Mouse (Mus musculus) heart, adult 8-10 months (tissue): Measurements from ENCODE around the gene Dmc1. TPM values are rescaled to one million over a fixed set of nuclear protein-coding genes. Genes with fewer than 3 reads are reported as not detected.

Experiments
- DNase-seq: peaks from one replicate; pipeline ENCODE4 v3.0.0; 2022; ENCODE audit warnings: low spot score
- total RNA-seq, 4 experiments: library from RNA; stranded (reverse); gene quantifications; 2 replicates each; pipeline ENCODE4 v1.2.4; 2022

Gene Dmc1
- total RNA-seq, result under 1 TPM in 1 of 4 experiments, not detected in 3; 0.28 TPM

GRCm38 (mm10) chr15:79604990-79605665 is at the start of gene Dmc1:
Dmc1 (minus strand) TSS chr15:79605109.
- DNase-seq, result peak; percentile 4

DNA sequence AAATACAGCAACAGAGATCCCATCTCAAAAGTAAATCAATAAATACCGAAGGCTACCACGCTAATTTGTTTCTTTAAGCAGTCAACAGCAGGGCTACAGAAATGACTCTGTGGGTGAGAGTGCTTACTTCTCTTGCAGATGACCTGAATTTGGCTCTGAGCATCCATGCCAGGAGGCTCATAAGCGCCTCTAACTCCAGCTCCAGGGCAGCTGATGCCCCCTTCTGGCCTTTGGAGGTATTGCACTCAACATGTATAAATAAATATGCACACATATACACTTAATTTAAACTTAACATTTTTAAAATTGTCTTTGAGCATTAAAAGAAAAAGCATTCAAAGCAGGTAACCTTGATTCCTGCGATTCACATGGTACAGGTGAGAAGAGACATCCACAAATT is 46.6 kb upstream of the Dmc1 start:
- no peak for DNase-seq

- DNase-seq, result no peak
Measured at GRCm38 (mm10) chr15:79650569-79650968, 45.7 kb upstream of the Dmc1 start.

DNA sequence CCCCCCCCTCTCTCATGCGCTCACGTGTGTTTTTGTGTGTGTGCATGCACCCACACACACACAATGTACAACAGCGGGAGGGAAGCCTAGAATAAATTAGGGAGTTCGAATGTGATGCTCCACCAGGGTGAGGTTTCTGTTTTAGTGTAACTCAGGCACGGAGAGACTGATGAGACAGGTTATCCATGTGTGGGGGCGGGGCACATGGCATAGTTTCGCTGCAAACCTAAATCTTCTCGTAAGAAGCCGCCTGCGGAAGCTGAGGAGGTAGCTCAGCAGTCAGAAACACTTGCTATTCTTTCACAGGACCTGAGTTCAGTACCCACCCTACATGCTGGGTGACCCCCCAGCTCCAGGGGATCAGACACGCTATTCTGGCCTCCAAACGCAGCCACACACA is 43.2 kb upstream of the Dmc1 start:
- no peak for DNase-seq

DNA sequence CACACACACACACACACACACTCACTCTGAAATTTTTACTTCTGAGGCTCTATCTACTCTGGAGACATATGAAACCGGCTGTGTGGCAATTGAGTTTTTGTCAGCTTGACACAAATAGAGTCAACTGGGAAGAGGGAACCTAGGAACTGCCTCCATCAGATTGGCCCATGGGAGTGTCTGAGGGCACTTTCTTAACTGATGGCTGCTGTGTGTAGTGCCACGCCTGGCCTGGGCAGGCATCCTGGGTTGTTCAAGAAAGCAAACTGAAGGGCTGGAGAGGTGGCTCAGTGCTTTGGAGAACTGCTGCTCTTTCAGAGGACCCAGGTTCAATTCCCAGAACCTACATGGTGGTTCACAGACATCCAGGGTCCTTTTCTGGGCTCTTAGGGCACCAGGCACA is 40.6 kb upstream of the Dmc1 start:
- no peak for DNase-seq

DNA sequence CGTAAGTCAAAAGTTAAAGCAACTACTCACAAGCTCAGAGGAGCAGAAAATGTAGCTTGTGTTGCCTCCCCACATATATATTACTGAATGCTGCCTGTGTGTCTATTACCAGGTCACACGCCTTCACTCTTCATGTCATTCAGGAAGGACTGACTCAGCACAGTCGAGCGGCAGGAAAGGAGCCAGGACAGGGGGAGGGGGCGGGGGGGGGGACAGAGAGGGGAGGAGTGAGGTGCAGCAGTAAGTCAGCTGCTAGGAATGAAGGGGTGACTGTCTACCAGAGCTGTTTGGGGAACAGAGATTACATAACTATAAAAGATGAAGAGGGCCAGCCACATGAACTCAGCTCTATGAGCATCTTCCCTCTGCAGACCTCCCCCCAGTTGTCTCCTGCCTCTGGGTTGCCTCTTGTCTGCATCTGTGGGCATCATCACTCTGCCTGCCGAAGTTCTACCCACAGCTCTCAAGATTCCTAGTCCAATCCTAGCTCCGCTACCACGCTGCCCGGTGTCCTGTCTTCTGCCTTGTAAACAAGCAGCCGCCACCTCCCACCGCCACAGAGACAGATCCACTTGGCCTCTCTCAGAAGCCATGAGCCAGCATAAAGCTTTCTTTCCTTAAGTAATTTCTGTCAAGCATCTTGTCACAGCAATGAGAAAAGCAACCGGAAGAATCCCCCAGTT is 36.4 kb upstream of the Dmc1 start:
- DNase-seq, result no peak

GRCm38 (mm10) chr15:79630471-79630870 is 25.6 kb upstream of the Dmc1 start:
- no peak for DNase-seq

DNA sequence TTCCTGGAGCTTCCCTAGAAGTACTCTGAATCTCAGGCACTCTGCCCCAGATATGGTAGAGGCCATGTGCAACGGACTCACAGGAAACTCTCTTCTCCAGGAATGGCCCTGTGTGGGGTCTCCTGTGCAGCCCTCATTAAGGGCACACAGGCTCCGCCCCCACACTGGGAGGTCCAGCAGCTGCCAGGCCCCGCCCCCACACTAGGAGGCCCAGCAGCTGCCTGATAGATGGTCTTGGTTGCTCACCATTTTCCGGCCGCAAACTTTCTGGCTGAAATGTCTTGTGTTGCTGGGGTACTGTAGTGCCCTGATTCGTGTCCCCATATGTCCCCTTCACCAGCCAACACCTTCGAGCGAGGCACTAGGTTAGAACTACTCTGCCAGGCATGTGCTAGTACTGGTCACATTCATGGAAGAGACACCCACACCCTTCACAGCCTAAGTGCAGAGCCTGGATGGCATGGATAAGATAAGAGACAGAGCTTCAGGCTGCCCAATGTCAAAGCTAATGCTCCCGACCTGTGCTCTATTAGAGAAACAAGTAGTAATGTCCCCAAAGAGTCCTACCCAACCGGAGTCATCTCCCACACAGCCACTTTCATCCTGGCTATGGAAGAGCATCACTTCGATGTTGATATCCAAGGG is 15.0 kb upstream of the Dmc1 start:
- DNase-seq, result no peak

- no peak for DNase-seq
Measured at GRCm38 (mm10) chr15:79618456-79618855, 13.5 kb upstream of the Dmc1 start.

DNA sequence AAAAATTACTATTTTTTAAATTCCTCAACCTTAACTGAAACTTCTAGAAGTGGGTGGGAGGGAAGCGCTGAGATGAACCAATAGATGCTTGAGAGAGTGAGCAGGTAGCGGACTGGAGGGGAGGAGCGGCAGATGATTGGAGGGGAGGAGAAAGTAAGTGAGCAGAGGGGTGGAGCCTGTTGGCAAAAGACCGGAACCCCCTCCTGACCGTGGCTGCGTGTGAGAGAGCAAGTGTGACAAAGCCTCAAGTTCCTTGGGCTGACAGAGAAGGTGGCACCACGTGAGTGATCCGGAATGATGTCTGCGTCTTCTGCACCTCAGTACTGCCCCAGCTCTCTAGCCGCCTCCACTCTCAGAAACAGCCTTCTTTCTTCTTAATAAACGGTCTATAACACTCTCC is 12.2 kb upstream of the Dmc1 start:
- DNase-seq, result no peak

- no peak for DNase-seq
Measured at GRCm38 (mm10) chr15:79616729-79617128, 11.8 kb upstream of the Dmc1 start.

- DNase-seq, result no peak
Measured at GRCm38 (mm10) chr15:79615501-79615900, 10.6 kb upstream of the Dmc1 start.

GRCm38 (mm10) chr15:79609226-79609625 is 4.3 kb upstream of the Dmc1 start:
- no peak for DNase-seq

GRCm38 (mm10) chr15:79608214-79608613 is 3.3 kb upstream of the Dmc1 start:
- no peak for DNase-seq

GRCm38 (mm10) chr15:79607757-79608156 is 2.8 kb upstream of the Dmc1 start:
- DNase-seq, result no peak

GRCm38 (mm10) chr15:79606161-79606560 is 1.3 kb upstream of the Dmc1 start:
- no peak for DNase-seq

- no peak for DNase-seq
Measured at GRCm38 (mm10) chr15:79600176-79600575, 4.7 kb downstream of the Dmc1 start.

DNA sequence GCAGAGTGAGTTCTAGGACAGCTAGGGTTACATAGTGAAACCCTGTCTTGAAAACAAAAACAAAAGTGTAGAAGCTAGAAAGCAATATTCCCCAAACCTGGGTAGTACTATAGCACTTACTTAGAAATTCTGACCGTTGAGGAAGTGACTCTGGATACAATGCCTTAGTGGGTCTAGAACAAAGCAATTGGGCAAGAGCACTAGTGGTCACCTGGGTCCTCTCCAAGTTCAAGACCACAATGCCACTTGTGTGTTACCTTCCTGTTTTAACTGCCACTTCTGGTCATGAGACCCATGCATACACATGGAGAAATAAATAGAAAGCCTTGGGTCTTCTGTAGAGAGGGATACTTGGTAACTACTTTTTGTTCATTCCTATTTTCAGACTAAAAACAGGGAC is 6.2 kb downstream of the Dmc1 start:
- DNase-seq, result no peak

- no peak for DNase-seq
Measured at GRCm38 (mm10) chr15:79581581-79581980, 23.3 kb downstream of the Dmc1 start.

- DNase-seq, result no peak
Measured at GRCm38 (mm10) chr15:79577671-79578426, 27.1 kb downstream of the Dmc1 start.

DNA sequence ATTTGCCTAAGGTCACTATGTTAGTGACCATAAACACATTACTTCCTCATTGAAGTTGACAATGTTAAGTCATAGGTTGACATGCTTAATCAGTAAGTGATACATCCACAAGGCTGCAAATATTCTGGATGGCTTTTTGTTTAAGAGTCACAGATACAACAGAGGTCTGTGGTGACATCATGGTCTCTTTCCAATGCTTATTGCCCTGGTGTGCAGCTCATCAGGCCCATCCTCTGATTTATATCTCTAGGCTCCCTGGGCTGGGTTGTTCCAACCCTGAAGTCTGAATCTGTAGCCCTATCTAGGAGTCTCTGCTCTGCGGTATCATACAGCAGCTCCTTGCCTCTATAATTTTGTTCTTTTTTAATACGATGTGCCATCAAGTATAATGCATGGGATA is 28.0 kb downstream of the Dmc1 start:
- no peak for DNase-seq

DNA sequence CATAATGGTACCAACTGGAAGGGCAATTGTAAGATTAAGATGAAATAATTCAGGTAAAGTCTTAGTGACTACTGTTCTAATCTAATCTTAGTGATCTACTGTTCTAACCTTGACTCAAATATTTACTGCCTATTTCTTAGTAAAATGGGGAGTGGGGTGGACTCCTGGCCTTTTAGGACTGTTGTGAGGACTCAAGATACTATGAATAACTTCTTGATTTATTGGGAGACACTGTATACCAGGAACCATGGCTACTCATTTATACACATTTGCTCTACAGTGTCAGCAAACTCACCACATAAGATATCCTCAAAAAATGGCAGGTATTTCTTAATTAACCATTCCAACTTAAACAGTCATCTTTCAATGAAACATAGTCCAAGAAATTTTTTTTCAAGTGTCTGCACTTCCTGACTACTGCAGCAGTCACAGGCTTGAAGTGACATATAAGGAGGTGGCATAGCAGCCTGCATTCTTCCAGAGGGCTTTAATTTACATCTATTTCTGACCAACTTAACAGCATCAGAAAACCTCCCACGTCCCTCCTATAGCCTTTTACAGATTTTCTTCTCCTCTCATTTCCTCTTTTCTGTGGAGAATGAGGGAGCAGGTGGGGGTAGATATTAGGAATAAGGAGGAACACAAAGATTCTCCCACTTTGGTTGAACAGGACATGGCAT is 29.2 kb downstream of the Dmc1 start:
- DNase-seq, result no peak
